Mouse (Mus musculus): ENCODE data around the gene Pde6g.

- TF ChIP-seq CTCF (IDR thresholded peaks at IDR 0.05; ENCODE audit: low read depth) (no peak), EP300 (optimal IDR thresholded peaks at IDR 0.05) (no peak)
These were observed 46.6 kb upstream of the Pde6g start for GRCm38 (mm10) chr11:120499894-120500293.
